Mouse (Mus musculus) brain, embryonic 18.5 days (tissue): Measurements from ENCODE around the gene Ip6k1.
"Not testable (repeated sequence)": the region's sequence is repeated elsewhere in the genome, so short reads cannot be mapped to it uniquely, and the experiment has no call there.

Experiments used
- DNase-seq: peaks from one replicate; pipeline ENCODE4 v3.0.0-alpha.2; 2012; ENCODE audit warnings: low read depth, low spot score

Ip6k1 gene

GRCm38 (mm10) chr9:107982681-107983346, 19.5 kb upstream of the Ip6k1 start, which contains the start of gene Gm20661:
Gene Gm20661 (plus strand): TSS chr9:107983058.
- no peak for DNase-seq

- no peak for DNase-seq
These were observed 18.8 kb upstream of the Ip6k1 start for GRCm38 (mm10) chr9:107983421-107983890.

- no peak for DNase-seq
These were observed 18.1 kb upstream of the Ip6k1 start for GRCm38 (mm10) chr9:107984052-107984753.

- DNase-seq, result no peak
These were observed 17.6 kb upstream of the Ip6k1 start for GRCm38 (mm10) chr9:107984754-107985055.

- DNase-seq, result no peak
These were observed 16.9 kb upstream of the Ip6k1 start, which contains the start of gene Inka1 for GRCm38 (mm10) chr9:107985131-107986119. Gene Inka1 (minus strand): TSS chr9:107985879.

- DNase-seq, result no peak
These were observed 15.9 kb upstream of the Ip6k1 start for GRCm38 (mm10) chr9:107986376-107986775.

GRCm38 (mm10) chr9:107987950-107988349, 14.4 kb upstream of the Ip6k1 start:
- no peak for DNase-seq

GRCm38 (mm10) chr9:107992197-107992596, 10.1 kb upstream of the Ip6k1 start, which contains the start of gene Cdhr4:
Gene Cdhr4 (plus strand): TSS chr9:107992497.
- DNase-seq, result no peak

GRCm38 (mm10) chr9:107993013-107993412, 9.3 kb upstream of the Ip6k1 start:
- DNase-seq, result no peak

- DNase-seq, result no peak
These were observed 7.8 kb upstream of the Ip6k1 start for GRCm38 (mm10) chr9:107994464-107994863.

GRCm38 (mm10) chr9:107995513-107995912, 6.8 kb upstream of the Ip6k1 start:
- DNase-seq, result no peak

GRCm38 (mm10) chr9:107996049-107996448, 6.3 kb upstream of the Ip6k1 start, which contains the start of gene Gm20662:
Gene Gm20662 (plus strand): TSS chr9:107996349.
- no peak for DNase-seq

- no peak for DNase-seq
These were observed 653 bp downstream of the Ip6k1 start for GRCm38 (mm10) chr9:108002778-108003530.

GRCm38 (mm10) chr9:108003531-108003890, 1.2 kb downstream of the Ip6k1 start:
- no peak for DNase-seq

GRCm38 (mm10) chr9:108008041-108008440, 5.7 kb downstream of the Ip6k1 start:
- DNase-seq, result no peak

GRCm38 (mm10) chr9:108010385-108010784, 8.1 kb downstream of the Ip6k1 start:
- no peak for DNase-seq

- not testable (repeated sequence) for DNase-seq
These were observed 11.3 kb downstream of the Ip6k1 start for GRCm38 (mm10) chr9:108013577-108013976.

- DNase-seq, result no peak
These were observed 14.8 kb downstream of the Ip6k1 start for GRCm38 (mm10) chr9:108017127-108017526.

- DNase-seq, result no peak
These were observed 18.4 kb downstream of the Ip6k1 start for GRCm38 (mm10) chr9:108020741-108021140.

- DNase-seq, result no peak
These were observed 20.9 kb downstream of the Ip6k1 start for GRCm38 (mm10) chr9:108023216-108023615.

GRCm38 (mm10) chr9:108026584-108026983, 24.3 kb downstream of the Ip6k1 start:
- no peak for DNase-seq
